Mouse (Mus musculus): ENCODE data around the gene Gm9040. TPM values are rescaled to one million over a fixed set of nuclear protein-coding genes. Genes with fewer than 3 reads are reported as not detected.
"Not testable (repeated sequence)": the region's sequence is repeated elsewhere in the genome, so short reads cannot be mapped to it uniquely, and the experiment has no call there.

Gene Gm9040
- total RNA-seq (2022) = not detected

- DNase-seq (ENCODE audit: low spot score in 2 of 2) = not testable (repeated sequence)
Measured at GRCm38 (mm10) chr10:118326869-118327268, at the start of gene Gm9040. Gene Gm9040 (minus strand): TSS chr10:118326969.

DNA sequence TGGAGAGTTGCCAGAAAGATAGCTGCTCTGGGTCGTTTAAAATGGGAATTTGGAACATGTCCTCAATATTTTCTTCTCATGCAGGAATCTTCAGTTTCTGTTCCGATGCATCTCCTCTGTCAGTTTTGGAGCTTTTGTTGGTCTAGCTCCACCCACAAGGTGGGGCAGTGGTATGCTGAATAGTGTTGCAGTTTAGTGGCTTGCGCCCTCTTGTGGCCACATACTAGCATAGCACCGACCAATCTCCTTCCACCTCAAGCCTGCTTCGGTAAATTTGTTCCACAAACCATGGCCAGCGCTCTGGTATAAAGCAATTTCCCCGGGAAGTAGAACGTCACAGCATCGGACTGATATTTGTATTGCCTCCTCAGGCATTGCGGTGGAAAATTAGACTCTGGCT lies 43.7 kb upstream of the Gm9040 start:
- peak; percentile 71 to 85 for DNase-seq (ENCODE audit: low spot score in 2 of 2)

GRCm38 (mm10) chr10:118369518-118369917 lies 42.7 kb upstream of the Gm9040 start:
- no peak for DNase-seq (ENCODE audit: low spot score in 2 of 2)

GRCm38 (mm10) chr10:118354005-118354404 lies 27.2 kb upstream of the Gm9040 start, which contains the start of gene Gm9049:
Gene Gm9049 (minus strand): TSS chr10:118354105.
- DNase-seq (ENCODE audit: low spot score in 2 of 2) = not testable (repeated sequence)

DNA sequence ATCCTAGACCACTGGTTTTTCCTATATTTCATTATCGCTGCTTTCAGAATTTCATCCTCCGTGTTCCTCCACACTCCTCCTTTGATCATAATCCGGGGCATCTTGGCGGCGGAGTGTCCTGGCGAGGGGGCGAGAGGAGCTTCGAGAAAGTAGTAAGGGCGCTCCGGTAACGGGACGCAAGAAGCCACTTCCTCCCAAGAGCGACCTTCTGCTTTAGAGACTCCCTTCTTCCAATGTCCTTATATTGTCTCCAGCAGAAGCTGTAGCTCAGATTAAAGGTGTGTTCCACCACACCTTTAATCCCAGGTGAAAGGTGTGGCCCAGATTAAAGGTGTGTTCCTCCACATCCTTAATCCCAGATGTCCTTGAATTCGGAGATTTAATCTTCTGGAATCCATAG lies 21.8 kb upstream of the Gm9040 start, which contains the start of gene Gm9048:
Gene Gm9048 (minus strand): TSS at position 101 of the 400 bp plus-strand sequence.
- not testable (repeated sequence) for DNase-seq (ENCODE audit: low spot score in 2 of 2)

- not testable (repeated sequence) for DNase-seq (ENCODE audit: low spot score in 2 of 2)
Measured at GRCm38 (mm10) chr10:118343155-118343554, 16.4 kb upstream of the Gm9040 start, which contains the start of gene Gm9046. Gene Gm9046 (minus strand): TSS chr10:118343255.

DNA sequence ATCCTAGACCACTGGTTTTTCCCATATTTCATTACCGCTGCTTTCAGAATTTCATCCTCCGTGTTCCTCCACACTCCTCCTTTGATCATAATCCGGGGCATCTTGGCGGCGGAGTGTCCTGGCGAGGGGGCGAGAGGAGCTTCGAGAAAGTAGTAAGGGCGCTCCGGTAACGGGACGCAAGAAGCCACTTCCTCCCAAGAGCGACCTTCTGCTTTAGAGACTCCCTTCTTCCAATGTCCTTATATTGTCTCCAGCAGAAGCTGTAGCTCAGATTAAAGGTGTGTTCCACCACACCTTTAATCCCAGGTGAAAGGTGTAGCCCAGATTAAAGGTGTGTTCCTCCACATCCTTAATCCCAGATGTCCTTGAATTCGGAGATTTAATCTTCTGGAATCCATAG lies 11.0 kb upstream of the Gm9040 start, which contains the start of gene Gm9045:
Gene Gm9045 (minus strand): TSS at position 101 of the 400 bp plus-strand sequence.
- DNase-seq (ENCODE audit: low spot score in 2 of 2) = not testable (repeated sequence)

- DNase-seq (ENCODE audit: low spot score in 2 of 2) = not testable (repeated sequence)
Measured at GRCm38 (mm10) chr10:118332308-118332707, 5.5 kb upstream of the Gm9040 start, which contains the start of gene Gm9044. Gene Gm9044 (minus strand): TSS chr10:118332408.

DNA sequence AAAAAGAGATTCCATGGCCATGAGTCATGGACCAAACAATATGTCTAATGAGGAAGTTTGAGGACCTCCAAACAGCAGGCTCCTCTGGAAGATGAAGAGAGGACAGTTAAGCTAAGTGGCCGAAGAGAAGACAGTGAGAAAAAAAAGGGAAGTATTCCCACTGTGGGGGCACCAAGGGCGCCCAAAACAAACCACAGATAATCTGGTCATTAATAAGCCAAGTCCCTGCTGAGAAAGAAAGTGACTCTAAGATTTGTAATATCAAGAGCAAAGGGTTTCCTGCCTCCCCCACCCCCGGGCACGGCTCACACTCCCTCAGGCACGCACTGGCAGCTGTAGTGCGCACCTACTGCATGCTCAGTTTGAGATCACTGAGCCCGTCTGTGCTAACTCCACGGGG lies 7.7 kb downstream of the Gm9040 start:
- DNase-seq (ENCODE audit: low spot score in 2 of 2) = no peak

- not testable (repeated sequence) for DNase-seq (ENCODE audit: low spot score in 2 of 2)
Measured at GRCm38 (mm10) chr10:118302133-118302532, 24.6 kb downstream of the Gm9040 start.

DNA sequence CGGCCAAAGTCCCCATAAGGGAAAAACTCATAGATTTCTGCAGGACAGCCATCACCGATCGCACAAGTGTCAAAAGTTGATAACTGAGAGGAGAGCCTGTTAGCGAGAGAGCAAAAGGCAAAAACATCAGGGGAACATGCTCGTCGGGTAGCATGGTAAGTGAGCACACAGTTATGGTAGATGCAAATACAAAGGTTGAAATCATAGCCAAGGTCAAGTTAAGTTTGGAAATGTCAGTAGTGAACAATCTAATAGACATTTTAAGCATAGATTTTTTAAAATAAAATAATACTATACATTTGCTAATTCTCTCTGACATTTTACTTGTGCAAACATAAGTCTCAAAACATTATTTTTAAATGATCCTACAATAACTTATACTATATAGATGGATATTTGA lies 31.8 kb downstream of the Gm9040 start, which contains the start of gene Iltifb:
Gene Iltifb (minus strand): TSS at position 101 of the 400 bp plus-strand sequence.
- no peak for DNase-seq (ENCODE audit: low spot score in 2 of 2)

GRCm38 (mm10) chr10:118283016-118283415 lies 43.8 kb downstream of the Gm9040 start:
- not testable (repeated sequence) for DNase-seq (ENCODE audit: low spot score in 2 of 2)

DNA sequence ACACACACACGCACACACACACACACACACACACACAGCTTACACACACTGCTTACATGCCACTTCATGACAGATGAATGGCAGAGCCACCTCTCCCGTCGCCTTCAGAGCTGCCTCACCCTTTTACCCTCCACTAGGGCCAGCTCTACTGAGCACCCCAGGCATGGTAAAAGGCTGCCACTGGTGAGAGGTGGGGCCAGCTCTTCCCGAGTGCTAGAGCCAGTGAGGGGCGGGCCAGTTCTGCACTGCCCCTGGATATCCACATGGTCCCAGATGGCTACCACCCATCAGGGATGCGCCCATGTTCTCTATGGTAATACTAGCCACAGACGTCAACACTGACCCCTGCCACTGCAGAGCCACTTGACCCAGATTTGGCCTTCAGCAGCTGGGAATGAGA lies 44.2 kb downstream of the Gm9040 start:
- DNase-seq (ENCODE audit: low spot score in 2 of 2) = not testable (repeated sequence)

DNA sequence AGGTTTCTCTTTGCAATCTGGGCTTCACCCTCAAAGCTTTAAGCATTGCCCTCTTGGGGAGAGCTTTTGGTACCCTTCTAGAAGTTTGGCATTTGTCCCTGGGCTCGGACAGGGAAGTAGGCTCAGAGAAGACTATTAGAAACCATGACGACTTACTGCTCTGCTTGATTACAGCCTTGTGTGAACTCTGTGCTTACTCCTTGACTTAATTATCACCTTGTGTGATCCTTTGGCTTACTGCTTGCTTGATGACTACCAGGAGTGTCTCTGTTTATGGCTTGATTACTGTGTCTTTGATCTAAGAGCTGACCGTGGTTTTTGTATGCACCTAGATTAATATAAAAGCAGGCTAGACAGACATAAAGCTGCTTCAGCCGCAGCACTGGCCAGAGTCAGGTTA lies 48.7 kb downstream of the Gm9040 start:
- not testable (repeated sequence) for DNase-seq (ENCODE audit: low spot score in 2 of 2)

Other genes starting within 250 kb of the Gm9040 start
- gene Mdm1, start 185.2 kb downstream of the Gm9040 start, total RNA-seq (2022) = 10 to 100 TPM in 3 of 4 experiments, 1 to 10 TPM in 1; 8.2 to 13.1 (median 10.8) TPM
- gene Il22, start 122.0 kb downstream of the Gm9040 start, total RNA-seq (2022) = not detected
- under 1 TPM; 0.66 to 0.94 (median 0.78) TPM for gene Gm32717, start 86.2 kb downstream of the Gm9040 start, total RNA-seq (2022)
- gene Gm32802, start 68.3 kb downstream of the Gm9040 start, total RNA-seq (2022) = under 1 TPM; 0.66 to 0.94 (median 0.78) TPM
- gene Iltifb, start 31.9 kb downstream of the Gm9040 start, total RNA-seq (2022) = not detected
- not detected for gene Gm9044, start 5.4 kb upstream of the Gm9040 start, total RNA-seq (2022)
- gene Gm9045, start 10.9 kb upstream of the Gm9040 start, total RNA-seq (2022) = not detected
- gene Gm9046, start 16.3 kb upstream of the Gm9040 start, total RNA-seq (2022) = not detected
- not detected for gene Gm9048, start 21.7 kb upstream of the Gm9040 start, total RNA-seq (2022)
- not detected for gene Gm9049, start 27.1 kb upstream of the Gm9040 start, total RNA-seq (2022)
- not detected for gene Ifng, start 114.1 kb upstream of the Gm9040 start, total RNA-seq (2022)